Mouse (Mus musculus): ENCODE data around the gene Hist2h2be.

Hist2h2be gene

GRCm38 (mm10) chr3:96220765-96221639 lies at the start of gene Hist2h2be, which contains the start of gene Hist2h2ac:
TSS of gene Hist2h2be (plus strand) at chr3:96221119.
TSS of gene Hist2h2ac (minus strand) at chr3:96220880.
- peak; percentile 94 for DNase-seq (ENCODE audit: low spot score)

DNA sequence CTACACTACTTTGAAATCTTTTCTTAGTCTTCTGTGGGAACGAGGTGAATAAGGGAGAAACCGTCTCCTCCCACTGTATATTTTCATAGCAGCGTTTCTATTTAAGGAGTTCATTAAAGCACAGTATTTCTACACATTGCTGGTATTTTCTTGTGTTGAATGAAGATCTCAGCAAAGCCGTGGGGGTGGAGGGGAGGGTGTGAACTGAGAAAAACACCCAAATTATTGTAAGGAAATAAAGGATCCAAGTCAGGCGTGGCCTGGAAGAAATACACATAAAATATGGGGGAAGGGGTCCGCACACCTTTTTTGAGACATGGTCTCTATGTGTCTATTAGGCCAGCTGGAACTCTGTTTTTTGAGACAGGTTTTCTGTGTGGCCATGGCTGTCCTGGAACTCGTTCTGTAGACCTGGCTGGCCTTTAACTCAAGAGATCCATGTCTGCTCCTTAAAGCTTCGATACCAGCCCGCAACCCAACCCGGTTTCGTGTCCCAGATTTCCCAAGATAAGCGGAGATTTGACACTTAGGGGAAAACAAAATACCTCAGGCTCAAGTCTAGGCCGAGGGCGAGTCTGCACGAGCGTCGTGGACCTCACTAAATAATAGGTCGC lies 49.2 kb upstream of the Hist2h2be start:
- DNase-seq (ENCODE audit: low spot score) = no peak

DNA sequence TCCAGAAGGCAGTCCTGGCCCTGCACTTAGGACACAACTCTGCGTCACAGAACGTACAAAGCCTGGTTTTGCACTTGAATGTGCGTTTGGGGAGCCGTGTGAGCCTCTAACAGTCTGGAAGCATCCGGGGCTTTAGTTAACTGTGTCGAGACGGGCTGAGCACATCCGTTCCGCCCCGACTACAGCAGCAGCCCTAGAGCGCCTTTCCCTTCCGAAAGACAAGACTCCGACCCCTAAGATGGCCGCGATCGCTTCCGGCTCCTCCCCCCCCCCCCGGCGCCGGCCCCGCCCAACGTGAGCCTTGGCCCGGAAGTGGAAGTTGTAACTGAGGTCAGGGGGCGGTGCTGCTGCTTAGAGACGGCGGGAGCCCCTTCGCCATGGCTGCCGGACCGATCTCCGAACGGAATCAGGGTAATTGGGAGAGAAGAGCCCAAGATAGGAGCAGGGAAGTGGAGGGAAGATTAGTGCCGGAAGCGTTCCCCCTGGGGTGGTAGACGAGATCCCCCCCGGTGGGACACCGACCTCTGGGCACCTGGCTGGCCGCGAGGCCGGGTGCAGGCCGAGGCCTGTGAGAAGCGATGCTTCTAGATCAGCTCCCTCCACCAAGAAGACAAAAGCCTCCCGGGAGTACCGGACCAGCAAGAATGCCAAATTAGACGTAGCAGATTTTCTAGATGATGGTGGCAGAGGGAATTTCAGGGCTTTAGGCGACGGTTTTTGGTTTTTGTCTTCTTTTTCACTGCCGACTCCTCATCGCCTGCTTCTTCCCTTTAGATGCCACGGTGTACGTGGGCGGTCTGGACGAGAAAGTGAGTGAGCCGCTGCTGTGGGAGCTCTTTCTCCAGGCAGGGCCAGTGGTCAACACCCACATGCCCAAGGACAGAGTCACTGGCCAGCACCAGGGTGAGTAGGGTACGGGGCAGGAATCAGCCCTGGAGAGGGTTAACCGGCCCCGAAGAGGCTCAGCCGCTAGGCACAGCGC lies 48.4 kb upstream of the Hist2h2be start, which contains the start of gene Sf3b4:
Sf3b4 (plus strand) TSS at position 136 of the 982 bp plus-strand sequence.
- DNase-seq (ENCODE audit: low spot score) = peak; percentile 93

GRCm38 (mm10) chr3:96173185-96173584 lies 47.7 kb upstream of the Hist2h2be start:
- DNase-seq (ENCODE audit: low spot score) = peak; percentile 32

- DNase-seq (ENCODE audit: low spot score) = peak; percentile 58
Observed at GRCm38 (mm10) chr3:96174042-96174441, 46.9 kb upstream of the Hist2h2be start.

- no peak for DNase-seq (ENCODE audit: low spot score)
Observed at GRCm38 (mm10) chr3:96175251-96175650, 45.7 kb upstream of the Hist2h2be start.

DNA sequence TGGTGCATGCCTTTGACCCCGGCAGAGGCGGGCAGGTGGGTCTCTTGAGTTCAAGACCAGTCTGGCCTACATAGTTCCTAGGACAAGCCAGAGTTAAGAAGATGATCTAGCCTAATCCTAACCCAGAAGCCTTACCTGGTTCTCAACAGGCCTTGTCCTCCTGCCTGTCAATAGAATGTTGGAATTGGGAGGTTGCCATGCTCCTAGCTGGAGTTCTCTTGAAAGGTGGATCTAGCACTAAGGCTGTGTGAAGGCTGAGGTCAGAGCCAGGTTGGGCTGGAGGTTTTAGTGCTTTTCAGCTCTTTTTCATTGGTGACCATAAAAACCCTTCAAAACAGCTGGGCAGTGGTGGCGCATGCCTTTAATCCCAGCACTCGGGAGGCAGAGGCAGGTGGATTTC lies 42.5 kb upstream of the Hist2h2be start:
- no peak for DNase-seq (ENCODE audit: low spot score)

- no peak for DNase-seq (ENCODE audit: low spot score)
Observed at GRCm38 (mm10) chr3:96178902-96179301, 42.0 kb upstream of the Hist2h2be start.

- DNase-seq (ENCODE audit: low spot score) = peak; percentile 58
Observed at GRCm38 (mm10) chr3:96179531-96179930, 41.4 kb upstream of the Hist2h2be start.

DNA sequence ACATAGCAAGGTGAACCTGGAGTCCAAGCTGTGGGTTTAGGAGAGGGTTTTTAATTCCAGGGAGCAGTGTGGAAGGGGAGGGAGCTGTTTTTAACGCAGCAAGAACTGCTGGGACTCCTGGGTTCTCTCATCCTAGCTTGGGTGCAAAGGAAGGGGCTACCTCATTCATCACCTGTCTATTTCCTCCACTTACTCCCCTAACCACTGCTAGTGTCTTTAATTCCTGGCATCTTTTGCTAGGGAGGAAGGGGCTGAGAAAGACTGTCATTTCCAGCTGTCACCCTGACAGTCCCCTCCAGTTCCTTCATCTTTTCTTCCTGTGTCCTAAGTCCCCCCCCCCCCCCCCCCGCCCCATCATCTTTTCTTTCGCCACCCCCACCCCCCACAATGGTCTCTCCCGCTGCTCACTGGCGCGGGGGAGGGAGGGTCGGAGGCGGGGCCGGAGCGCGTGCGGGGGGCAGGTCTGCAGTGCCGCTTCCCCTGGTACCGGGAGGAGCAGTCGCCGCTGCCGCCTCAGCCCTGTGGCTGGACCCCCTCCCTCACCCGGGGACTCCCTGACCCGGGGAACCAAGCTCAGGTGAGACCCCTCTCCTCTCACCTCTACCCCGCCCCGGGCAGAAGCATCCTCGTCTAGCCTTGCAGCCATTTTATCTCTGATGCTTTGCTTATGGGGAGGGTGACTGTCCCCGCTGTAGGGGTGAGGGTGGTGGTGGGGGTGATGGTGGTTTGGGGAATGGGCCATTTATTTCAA lies 40.0 kb upstream of the Hist2h2be start, which contains the start of gene Sv2a:
Sv2a (plus strand) TSS at position 425 of the 751 bp plus-strand sequence.
- DNase-seq (ENCODE audit: low spot score) = peak; percentile 46

- no peak for DNase-seq (ENCODE audit: low spot score)
Observed at GRCm38 (mm10) chr3:96181510-96182381, 39.2 kb upstream of the Hist2h2be start.

DNA sequence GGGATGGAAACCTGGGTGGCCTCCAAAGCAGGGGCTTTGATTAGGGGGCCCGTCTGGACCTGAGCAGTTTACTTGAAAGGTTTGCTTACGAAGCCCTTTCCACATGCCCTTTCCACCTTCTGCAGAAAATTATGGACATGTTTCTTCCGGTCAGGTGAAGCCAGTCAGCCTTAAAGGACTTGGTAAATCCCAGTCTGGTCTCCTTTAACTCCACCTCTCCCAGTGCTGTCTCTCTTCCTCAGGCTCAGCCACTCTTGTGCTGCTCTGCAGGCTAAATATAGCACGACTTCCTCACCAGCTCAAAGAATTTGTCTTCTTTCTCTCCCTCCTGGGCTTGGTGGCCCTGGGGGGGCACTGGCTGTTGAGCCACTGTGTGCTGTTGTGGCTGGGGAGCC lies 38.5 kb upstream of the Hist2h2be start:
- DNase-seq (ENCODE audit: low spot score) = no peak

DNA sequence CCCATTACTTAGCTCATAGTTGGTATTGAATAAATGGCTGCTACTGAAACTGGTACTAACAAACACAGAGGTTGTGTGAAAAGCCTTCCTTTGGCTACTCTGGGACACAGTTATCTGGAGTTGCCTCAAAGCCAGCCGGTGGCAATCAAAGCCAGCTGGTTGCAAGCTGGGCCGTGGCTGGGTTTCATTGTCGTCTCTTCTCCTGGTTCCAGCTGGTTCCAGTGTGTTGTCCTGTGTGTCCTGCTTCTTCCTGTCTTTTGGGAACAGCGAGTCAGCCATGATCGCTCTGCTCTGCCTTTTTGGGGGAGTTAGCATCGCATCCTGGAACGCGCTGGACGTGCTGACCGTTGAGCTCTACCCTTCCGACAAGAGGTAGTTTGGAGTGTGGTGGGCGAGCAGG lies 27.9 kb upstream of the Hist2h2be start:
- no peak for DNase-seq (ENCODE audit: low spot score)

- no peak for DNase-seq (ENCODE audit: low spot score)
Observed at GRCm38 (mm10) chr3:96194966-96195365, 26.0 kb upstream of the Hist2h2be start.

DNA sequence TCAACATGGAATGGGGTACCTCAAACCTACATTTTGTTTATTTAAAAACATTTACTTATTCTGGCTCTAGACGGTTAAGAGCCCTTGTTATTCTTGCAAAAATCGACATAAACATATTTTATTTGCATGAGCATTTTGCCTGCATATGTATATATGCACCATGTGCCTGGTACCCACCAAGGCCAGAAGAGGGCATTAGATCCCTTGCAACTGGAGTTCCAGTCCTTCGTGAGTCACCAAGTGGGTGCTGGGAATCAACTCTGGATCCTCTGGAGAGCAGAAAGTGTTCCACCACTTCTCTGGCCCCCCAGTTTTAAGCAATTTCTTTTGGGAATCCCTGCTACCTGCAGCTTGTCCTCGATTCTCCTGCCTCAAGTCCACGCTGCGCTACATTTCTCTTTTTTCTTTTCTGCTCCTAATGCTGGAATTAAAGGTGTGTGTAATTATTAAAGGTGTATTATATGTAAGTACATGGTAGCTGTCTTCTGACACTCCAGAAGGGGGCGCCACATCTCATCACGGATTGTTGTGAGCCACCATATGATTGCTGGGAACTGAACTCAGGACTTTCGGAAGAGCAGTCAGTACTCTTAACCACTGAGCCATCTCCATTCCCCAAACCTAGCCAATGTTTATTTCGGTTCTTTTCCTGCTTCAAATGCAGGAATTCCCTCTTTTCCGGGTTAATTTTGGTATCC lies 25.2 kb upstream of the Hist2h2be start:
- DNase-seq (ENCODE audit: low spot score) = no peak

GRCm38 (mm10) chr3:96196437-96197128 lies 24.3 kb upstream of the Hist2h2be start:
- no peak for DNase-seq (ENCODE audit: low spot score)

DNA sequence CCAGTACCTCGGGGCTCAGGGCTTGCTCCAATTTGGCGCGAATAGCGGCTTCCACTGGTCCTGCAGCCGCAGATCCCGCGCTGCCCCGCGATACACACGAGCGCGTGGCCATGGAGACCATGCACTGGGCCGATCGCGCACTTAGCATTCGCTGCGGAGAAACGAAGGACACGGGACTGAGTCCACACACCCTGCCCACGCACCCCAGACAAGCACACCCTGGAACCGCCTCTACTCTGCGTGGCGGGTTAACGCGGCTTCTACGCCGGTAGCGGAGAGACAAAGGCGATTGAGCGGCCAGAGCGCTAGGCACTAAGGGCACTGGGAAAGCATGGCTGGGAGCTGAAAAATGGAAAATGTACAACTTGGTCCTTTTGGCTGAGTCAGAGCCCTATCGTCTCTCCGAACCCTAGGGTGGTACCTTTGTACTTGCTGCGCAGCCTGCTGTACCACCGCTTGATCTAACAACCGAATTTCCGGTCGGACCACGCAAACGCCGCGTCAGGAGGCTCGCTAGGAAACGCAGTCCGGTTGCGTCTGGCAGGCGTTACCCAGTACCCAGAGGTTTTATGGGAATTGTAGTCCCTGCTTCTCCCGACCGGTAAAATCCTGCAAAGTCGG lies 23.7 kb upstream of the Hist2h2be start:
- DNase-seq (ENCODE audit: low spot score) = peak; percentile 93

- peak; percentile 75 for DNase-seq (ENCODE audit: low spot score)
Observed at GRCm38 (mm10) chr3:96198181-96198580, 22.7 kb upstream of the Hist2h2be start.

Data from MN1 (cell line).